Mouse (Mus musculus): ENCODE measurements at regions not wholly inside any gene's neighbourhood (a gene's known extent, or its start where the extent isn't known, plus 50 kb on each side); places are given as distances from the start of the nearest gene placed in this dataset.
A peak's percentile ranks its signal among the peaks of the same experiment; 100 is the strongest.

GRCm38 (mm10) chr16:78222377-78222776 lies 78.9 kb upstream of the Cxadr start:
- ATAC-seq (replicated peaks; ENCODE audit: low FRiP score), result no peak
- H3K27me3 ChIP-seq (ENCODE audit: control insufficient read depth, insufficient read depth, low read length), result no peaks in the 10 kb centered on the region
- no peak overlapping the region for H3K4me3 ChIP-seq (ENCODE audit: low read depth, low read length)
- peaks cover 5% of the 10 kb centered on the region; the same call in 1 of the 2 replicates for H3K4me1 ChIP-seq (replicated peaks; ENCODE audit: control insufficient read depth, insufficient read depth, low read length)
- no peak overlapping the region for H3K9ac ChIP-seq (ENCODE audit: low read length)
- H3K36me3 ChIP-seq (ENCODE audit: control insufficient read depth, insufficient read depth, low read length), result no peaks in the 10 kb centered on the region
- WGBS, result 85% methylated on average over 1 of the region's 1 CpGs
- no peak for DNase-seq (ENCODE audit: low spot score)
- H3K27ac ChIP-seq (ENCODE audit: low read depth, low read length), result no peak overlapping the region
- H3K4me2 ChIP-seq (ENCODE audit: low read depth, low read length, severe bottlenecking), result no peak overlapping the region
- no peaks in the 10 kb centered on the region for H3K9me3 ChIP-seq (ENCODE audit: control insufficient read depth, low read length)

- DNase-seq (ENCODE audit: low spot score) (no peak), ATAC-seq (replicated peaks; ENCODE audit: low FRiP score) (no peak)
- Histone ChIP-seq H3K4me2 (ENCODE audit: low read depth, low read length, severe bottlenecking) (no peak overlapping the region), H3K9me3 (ENCODE audit: control insufficient read depth, low read length) (no peaks in the 10 kb centered on the region), H3K4me3 (ENCODE audit: low read depth, low read length) (no peak overlapping the region), H3K9ac (ENCODE audit: low read length) (no peak overlapping the region), H3K27me3 (ENCODE audit: control insufficient read depth, insufficient read depth, low read length) (no peaks in the 10 kb centered on the region), H3K27ac (ENCODE audit: low read depth, low read length) (no peak overlapping the region), H3K36me3 (ENCODE audit: control insufficient read depth, insufficient read depth, low read length) (no peaks in the 10 kb centered on the region), H3K4me1 (replicated peaks; ENCODE audit: control insufficient read depth, insufficient read depth, low read length) (peaks cover 6% of the 10 kb centered on the region; the same call in 1 of the 2 replicates)
- 93% methylated on average over 1 of the region's 1 CpGs for WGBS
These were observed 79.5 kb upstream of the Cxadr start for GRCm38 (mm10) chr16:78221781-78222180.

GRCm38 (mm10) chr16:78217633-78218032 lies 83.7 kb upstream of the Cxadr start:
- ATAC-seq (replicated peaks; ENCODE audit: low FRiP score) (no peak), DNase-seq (ENCODE audit: low spot score) (no peak)
- no peaks in the 10 kb centered on the region for H3K36me3 ChIP-seq (ENCODE audit: control insufficient read depth, insufficient read depth, low read length)
- no peaks in the 10 kb centered on the region for H3K9me3 ChIP-seq (ENCODE audit: control insufficient read depth, low read length)
- no peaks in the 10 kb centered on the region for H3K27me3 ChIP-seq (ENCODE audit: control insufficient read depth, insufficient read depth, low read length)
- no peak overlapping the region for H3K27ac ChIP-seq (ENCODE audit: low read depth, low read length)
- 37% methylated on average over 6 of the region's 6 CpGs for WGBS
- no peak overlapping the region for H3K4me2 ChIP-seq (ENCODE audit: low read depth, low read length, severe bottlenecking)
- H3K4me1 ChIP-seq (replicated peaks; ENCODE audit: control insufficient read depth, insufficient read depth, low read length), result peaks cover 7% of the 10 kb centered on the region; the same call in 1 of the 2 replicates
- no peak overlapping the region for H3K4me3 ChIP-seq (ENCODE audit: low read depth, low read length)
- no peak overlapping the region; the same call in 1 of the 2 replicates for H3K9ac ChIP-seq (ENCODE audit: low read length)

GRCm38 (mm10) chr16:78216752-78217351 lies 84.4 kb upstream of the Cxadr start:
- no peaks in the 10 kb centered on the region for H3K36me3 ChIP-seq (ENCODE audit: control insufficient read depth, insufficient read depth, low read length)
- no peak for DNase-seq (ENCODE audit: low spot score)
- no peak overlapping the region for H3K27ac ChIP-seq (ENCODE audit: low read depth, low read length)

GRCm38 (mm10) chr16:78211687-78212086 lies 89.6 kb upstream of the Cxadr start:
- Histone ChIP-seq H3K27me3 (ENCODE audit: control insufficient read depth, insufficient read depth, low read length) (no peaks in the 10 kb centered on the region), H3K36me3 (ENCODE audit: control insufficient read depth, insufficient read depth, low read length) (no peaks in the 10 kb centered on the region), H3K27ac (ENCODE audit: low read depth, low read length) (no peak overlapping the region), H3K9ac (ENCODE audit: low read length) (no peak overlapping the region), H3K9me3 (ENCODE audit: control insufficient read depth, low read length) (no peaks in the 10 kb centered on the region), H3K4me2 (ENCODE audit: low read depth, low read length, severe bottlenecking) (no peak overlapping the region), H3K4me1 (replicated peaks; ENCODE audit: control insufficient read depth, insufficient read depth, low read length) (no peaks in the 10 kb centered on the region), H3K4me3 (ENCODE audit: low read depth, low read length) (no peak overlapping the region)
- no peak for ATAC-seq (replicated peaks; ENCODE audit: low FRiP score)
- DNase-seq (ENCODE audit: low spot score), result no peak
- 89% methylated on average over 8 of the region's 8 CpGs for WGBS

More at GRCm38 (mm10) chr16:78216752-78217351, 84.4 kb upstream of the Cxadr start:
- WGBS, result 45% methylated on average over 9 of the region's 9 CpGs
- Histone ChIP-seq H3K27me3 (ENCODE audit: control insufficient read depth, insufficient read depth, low read length) (no peaks in the 10 kb centered on the region), H3K4me2 (ENCODE audit: low read depth, low read length, severe bottlenecking) (no peak overlapping the region), H3K4me1 (replicated peaks; ENCODE audit: control insufficient read depth, insufficient read depth, low read length) (peaks cover 7% of the 10 kb centered on the region; the same call in 1 of the 2 replicates), H3K4me3 (ENCODE audit: low read depth, low read length) (no peak overlapping the region), H3K9me3 (ENCODE audit: control insufficient read depth, low read length) (no peaks in the 10 kb centered on the region), H3K9ac (ENCODE audit: low read length) (no peak overlapping the region)
- ATAC-seq (replicated peaks; ENCODE audit: low FRiP score), result 0 out of 2 replicates have a peak, but pooled peaks have one; percentile 30

- Histone ChIP-seq H3K9ac (ENCODE audit: low read length) (no peak overlapping the region), H3K36me3 (ENCODE audit: control insufficient read depth, insufficient read depth, low read length) (no peaks in the 10 kb centered on the region), H3K27me3 (ENCODE audit: control insufficient read depth, insufficient read depth, low read length) (no peaks in the 10 kb centered on the region), H3K4me2 (ENCODE audit: low read depth, low read length, severe bottlenecking) (no peak overlapping the region), H3K4me3 (ENCODE audit: low read depth, low read length) (no peak overlapping the region), H3K9me3 (ENCODE audit: control insufficient read depth, low read length) (no peaks in the 10 kb centered on the region), H3K27ac (ENCODE audit: low read depth, low read length) (no peak overlapping the region), H3K4me1 (replicated peaks; ENCODE audit: control insufficient read depth, insufficient read depth, low read length) (no peaks in the 10 kb centered on the region)
- DNase-seq (ENCODE audit: low spot score) (no peak), ATAC-seq (replicated peaks; ENCODE audit: low FRiP score) (no peak)
- WGBS, result 90% methylated on average over 5 of the region's 5 CpGs
These were observed 93.0 kb upstream of the Cxadr start for GRCm38 (mm10) chr16:78208321-78208720.

- no peaks in the 10 kb centered on the region for H3K4me1 ChIP-seq (replicated peaks; ENCODE audit: control insufficient read depth, insufficient read depth, low read length)
- no peaks in the 10 kb centered on the region for H3K36me3 ChIP-seq (ENCODE audit: control insufficient read depth, insufficient read depth, low read length)
- no peaks in the 10 kb centered on the region for H3K27me3 ChIP-seq (ENCODE audit: control insufficient read depth, insufficient read depth, low read length)
- no peak overlapping the region for H3K9ac ChIP-seq (ENCODE audit: low read length)
- H3K27ac ChIP-seq (ENCODE audit: low read depth, low read length), result no peak overlapping the region
- 72% methylated on average over 9 of the region's 9 CpGs for WGBS
- DNase-seq (ENCODE audit: low spot score) (no peak), ATAC-seq (replicated peaks; ENCODE audit: low FRiP score) (peak; percentile 46; the same call in 1 of the 2 replicates)
- H3K4me3 ChIP-seq (ENCODE audit: low read depth, low read length), result no peak overlapping the region
- H3K9me3 ChIP-seq (ENCODE audit: control insufficient read depth, low read length), result no peaks in the 10 kb centered on the region
- H3K4me2 ChIP-seq (ENCODE audit: low read depth, low read length, severe bottlenecking), result no peak overlapping the region
These were observed 97.0 kb upstream of the Cxadr start for GRCm38 (mm10) chr16:78204332-78204731.

GRCm38 (mm10) chr16:78200044-78200830 lies 101.1 kb upstream of the Cxadr start:
- Histone ChIP-seq H3K4me2 (ENCODE audit: low read depth, low read length, severe bottlenecking) (no peak overlapping the region), H3K36me3 (ENCODE audit: control insufficient read depth, insufficient read depth, low read length) (no peaks in the 10 kb centered on the region), H3K27ac (ENCODE audit: low read depth, low read length) (no peak overlapping the region), H3K9me3 (ENCODE audit: control insufficient read depth, low read length) (no peaks in the 10 kb centered on the region), H3K4me1 (replicated peaks; ENCODE audit: control insufficient read depth, insufficient read depth, low read length) (no peaks in the 10 kb centered on the region), H3K27me3 (ENCODE audit: control insufficient read depth, insufficient read depth, low read length) (no peaks in the 10 kb centered on the region), H3K4me3 (ENCODE audit: low read depth, low read length) (no peak overlapping the region), H3K9ac (ENCODE audit: low read length) (no peak overlapping the region)
- DNase-seq (ENCODE audit: low spot score) (no peak), ATAC-seq (replicated peaks; ENCODE audit: low FRiP score) (no peak)
- WGBS, result 86% methylated on average over 12 of the region's 12 CpGs

All from forebrain, embryonic 11.5 days (tissue).